Mouse (Mus musculus) effector memory CD4-positive, alpha-beta T cell, adult 7 months (primary cell): Measurements from ENCODE around the gene Pfkfb2. TPM values are rescaled to one million over a fixed set of nuclear protein-coding genes. Genes with fewer than 3 reads are reported as not detected.

Experiments
- polyA plus RNA-seq: library from polyadenylated mRNA; unstranded; fragments of 100-300 nt; shearing (Covaris generic); gene quantifications from one replicate; pipeline ENCODE4 v1.2.1, GENCODE M21; 2017

Gene Pfkfb2
- 5.5 TPM for polyA plus RNA-seq

GRCm38 (mm10) chr1:130729153-130729552 lies at the start of gene Pfkfb2:
Gene Pfkfb2 (minus strand): TSS chr1:130729253.

DNA sequence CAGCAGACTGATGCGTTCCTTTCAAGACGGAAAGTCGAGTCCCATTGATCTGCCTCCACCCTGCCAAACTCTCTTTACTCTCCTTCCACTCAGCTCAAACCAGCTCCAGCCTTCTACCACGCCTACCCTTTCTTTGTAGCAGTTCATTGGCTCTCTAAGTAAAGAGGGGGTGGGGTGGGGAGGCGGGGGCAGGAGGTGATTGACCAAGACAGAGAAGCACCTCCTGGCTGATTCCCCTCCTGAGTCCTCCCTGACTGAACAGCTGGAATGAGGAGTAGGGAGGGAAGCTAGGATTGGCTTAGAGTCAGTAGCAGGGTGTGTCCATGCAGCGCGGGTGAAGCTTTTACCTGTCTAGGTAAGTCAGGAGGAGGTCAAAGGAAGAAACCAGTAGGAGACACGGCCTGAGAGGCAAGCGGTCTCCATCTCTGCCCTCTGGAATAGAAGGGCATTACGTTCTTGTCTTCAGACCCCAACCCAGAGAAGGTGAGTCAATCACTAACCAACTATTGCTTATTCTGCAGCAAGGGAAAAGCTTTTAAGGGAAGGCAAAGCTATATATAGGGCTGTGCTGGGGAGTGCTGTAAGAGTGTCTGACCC lies 2.8 kb upstream of the Pfkfb2 start, which contains the start of gene AA986860:
Gene AA986860, plus strand, starts transcription at position 236 of the 597 bp plus-strand sequence.

GRCm38 (mm10) chr1:130717291-130717871 lies 11.7 kb downstream of the Pfkfb2 start, which contains the start of gene Yod1:
Gene Yod1 (plus strand): TSS chr1:130717327.

DNA sequence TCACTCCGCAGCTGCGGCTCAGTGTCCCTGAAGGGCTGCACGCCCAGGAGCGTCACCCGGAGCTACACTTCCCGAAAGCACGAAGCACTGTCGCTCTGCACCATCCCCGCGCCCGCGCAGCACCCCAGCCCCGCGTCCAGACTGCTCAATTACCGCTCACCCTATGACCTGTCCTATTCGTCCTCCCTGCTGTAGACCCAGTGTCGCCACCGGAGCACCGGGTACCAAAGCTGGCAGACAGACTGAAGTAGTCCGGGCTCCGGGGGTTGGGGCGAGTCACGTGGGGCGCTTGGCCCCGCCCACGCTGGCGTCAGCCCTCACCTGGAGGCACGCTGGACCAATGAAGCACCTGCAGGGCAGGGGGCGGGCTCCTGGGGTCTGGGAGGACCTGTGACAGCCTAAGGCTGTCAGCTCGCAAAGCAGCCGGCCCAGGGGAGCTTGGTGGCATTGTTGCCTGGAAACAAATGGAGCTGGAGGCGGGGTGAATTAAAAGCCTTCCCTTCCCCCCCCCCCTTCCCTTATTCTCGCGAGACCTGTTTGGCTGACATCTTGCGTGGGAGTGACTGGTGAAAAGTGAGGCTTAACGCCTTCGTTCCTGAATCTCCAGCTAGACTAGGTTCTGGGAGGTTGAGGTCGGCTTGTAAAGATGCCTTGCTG lies 13.4 kb downstream of the Pfkfb2 start, which contains the start of gene Gm29427:
Gene Gm29427, minus strand, starts transcription at position 239 of the 657 bp plus-strand sequence.

GRCm38 (mm10) chr1:130661454-130661853 lies 67.6 kb downstream of the Pfkfb2 start, which contains the start of gene C4bp:
Gene C4bp (minus strand): TSS chr1:130661632.

Other genes starting within 250 kb of the Pfkfb2 start
- not detected for gene Zp3r, start 99.6 kb downstream of the Pfkfb2 start, polyA plus RNA-seq
- not detected for gene C4bp, start 67.6 kb downstream of the Pfkfb2 start, polyA plus RNA-seq
- gene Gm29427, start 13.5 kb downstream of the Pfkfb2 start, polyA plus RNA-seq = not detected
- gene Yod1, start 11.9 kb downstream of the Pfkfb2 start, polyA plus RNA-seq = 3.6 TPM
- gene AA986860, start 2.7 kb upstream of the Pfkfb2 start, polyA plus RNA-seq = not detected
- not detected for gene Fcamr, start 71.6 kb upstream of the Pfkfb2 start, polyA plus RNA-seq
- 0.51 TPM for gene Pigr, start 97.4 kb upstream of the Pfkfb2 start, polyA plus RNA-seq
- not detected for gene Fcmr, start 136.4 kb upstream of the Pfkfb2 start, polyA plus RNA-seq
- gene Il24, start 158.2 kb upstream of the Pfkfb2 start, polyA plus RNA-seq = not detected
- not detected for gene Il20, start 182.2 kb upstream of the Pfkfb2 start, polyA plus RNA-seq
- gene Il19, start 210.9 kb upstream of the Pfkfb2 start, polyA plus RNA-seq = not detected